Mouse (Mus musculus): Measurements from ENCODE around the gene Stom.

DNA sequence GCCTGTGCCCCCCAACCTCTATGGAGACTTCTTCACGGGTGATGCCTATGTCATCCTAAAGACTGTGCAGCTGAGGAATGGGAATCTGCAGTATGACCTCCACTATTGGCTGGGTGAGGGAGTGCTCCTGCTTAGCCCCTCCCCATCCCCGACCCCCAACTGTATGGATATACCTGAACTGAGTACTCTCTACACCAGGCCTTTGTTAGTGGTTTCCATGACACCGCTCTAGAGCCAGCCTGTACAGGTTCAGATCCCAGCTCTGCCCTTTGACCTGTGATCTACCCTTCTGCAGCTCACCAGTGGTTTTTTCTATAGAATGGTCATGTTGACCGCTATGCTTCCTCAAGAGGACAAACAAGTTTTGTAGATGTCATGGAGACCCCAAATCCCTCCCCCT lies 52.8 kb downstream of the Stom start:
- TF ChIP-seq CTCF (IDR thresholded peaks at IDR 0.05; ENCODE audit: low read depth) (no peak), EP300 (IDR thresholded peaks at IDR 0.05; ENCODE audit: low read depth) (no peak)

All from liver, embryonic 14.5 days (tissue).